Mouse (Mus musculus) splenic B cell, adult 2 months (primary cell): ENCODE measurements around the gene Clic5.

Experiments used
- DNase-seq: peaks from one replicate; pipeline ENCODE4 v3.0.0-alpha.2; 2011; ENCODE audit warnings: low read depth, low spot score
- H3K27me3 ChIP-seq: 2 replicates; pipeline ENCODE4 v1.6.1; 2012; ENCODE audit warnings: mild to moderate bottlenecking, low read length, moderate library complexity, mixed read lengths; ENCODE audit not compliant: control insufficient read depth, poor library complexity, insufficient read depth, severe bottlenecking
- H3K36me3 ChIP-seq: 2 replicates; pipeline ENCODE4 v1.6.1; 2012; ENCODE audit warnings: mild to moderate bottlenecking, low read length, moderate library complexity, mixed read lengths; ENCODE audit not compliant: control insufficient read depth, poor library complexity, insufficient read depth, severe bottlenecking

The Clic5 gene

GRCm38 (mm10) chr17:44271426-44271825 is 83.0 kb downstream of the Clic5 start:
- Histone ChIP-seq H3K36me3 (no peaks in the 10 kb centered on the region), H3K27me3 (no peaks in the 10 kb centered on the region)
- DNase-seq, result no peak

- Histone ChIP-seq H3K36me3 (no peaks in the 10 kb centered on the region), H3K27me3 (no peaks in the 10 kb centered on the region)
- DNase-seq, result no peak
Measured at GRCm38 (mm10) chr17:44274804-44275203, 86.4 kb downstream of the Clic5 start.

- no peak for DNase-seq
- H3K36me3 ChIP-seq, result no peaks in the 10 kb centered on the region
Measured at GRCm38 (mm10) chr17:44288320-44288719, 99.9 kb downstream of the Clic5 start.

GRCm38 (mm10) chr17:44297221-44297620 is 108.8 kb downstream of the Clic5 start:
- H3K27me3 ChIP-seq, result no peaks in the 10 kb centered on the region; the same call in 1 of the 2 replicates
- no peak for DNase-seq
- no peaks in the 10 kb centered on the region for H3K36me3 ChIP-seq

More at GRCm38 (mm10) chr17:44288320-44288719, 99.9 kb downstream of the Clic5 start:
- H3K27me3 ChIP-seq, result no peaks in the 10 kb centered on the region

GRCm38 (mm10) chr17:44300236-44300635 is 111.9 kb downstream of the Clic5 start:
- DNase-seq, result no peak
- Histone ChIP-seq H3K36me3 (no peaks in the 10 kb centered on the region), H3K27me3 (no peaks in the 10 kb centered on the region)

- DNase-seq, result no peak
- H3K36me3 ChIP-seq, result no peaks in the 10 kb centered on the region
- no peaks in the 10 kb centered on the region for H3K27me3 ChIP-seq
Measured at GRCm38 (mm10) chr17:44300723-44301122, 112.3 kb downstream of the Clic5 start.

GRCm38 (mm10) chr17:44301224-44301811 is 112.9 kb downstream of the Clic5 start:
- Histone ChIP-seq H3K27me3 (no peaks in the 10 kb centered on the region), H3K36me3 (no peaks in the 10 kb centered on the region)
- no peak for DNase-seq

- no peaks in the 10 kb centered on the region for H3K36me3 ChIP-seq
- no peaks in the 10 kb centered on the region for H3K27me3 ChIP-seq
- DNase-seq, result no peak
Measured at GRCm38 (mm10) chr17:44304076-44304475, 115.7 kb downstream of the Clic5 start.

- Histone ChIP-seq H3K36me3 (no peaks in the 10 kb centered on the region), H3K27me3 (no peaks in the 10 kb centered on the region)
- DNase-seq, result no peak
Measured at GRCm38 (mm10) chr17:44309914-44310622, 121.7 kb downstream of the Clic5 start.

GRCm38 (mm10) chr17:44325314-44325713 is 136.9 kb downstream of the Clic5 start:
- H3K36me3 ChIP-seq, result no peaks in the 10 kb centered on the region
- H3K27me3 ChIP-seq, result no peaks in the 10 kb centered on the region
- DNase-seq, result no peak

- H3K27me3 ChIP-seq, result no peaks in the 10 kb centered on the region
- DNase-seq, result no peak
- H3K36me3 ChIP-seq, result no peaks in the 10 kb centered on the region
Measured at GRCm38 (mm10) chr17:44327279-44328146, 139.1 kb downstream of the Clic5 start.

GRCm38 (mm10) chr17:44328147-44328482 is 139.7 kb downstream of the Clic5 start:
- Histone ChIP-seq H3K36me3 (no peaks in the 10 kb centered on the region), H3K27me3 (no peaks in the 10 kb centered on the region)
- no peak for DNase-seq
